Mouse (Mus musculus) hindbrain, embryonic 16.5 days (tissue): ENCODE measurements around the gene Pycr2. TPM values are rescaled to one million over a fixed set of nuclear protein-coding genes. Genes with fewer than 3 reads are reported as not detected.
"Not testable (repeated sequence)": the region's sequence is repeated elsewhere in the genome, so short reads cannot be mapped to it uniquely, and the experiment has no call there.

Experiments used
- ATAC-seq: fragments of 200-750 bp; cut with Nextera tagmentation; 2 replicates; pipeline ENCODE4 v1.8.0; 2017; ENCODE audit warnings: moderate TSS enrichment, moderate library complexity
- H3K27ac ChIP-seq: fragments of 300-500 bp; sonication (generic); 2 replicates; pipeline ENCODE4 v1.5.1; 2014; ENCODE audit warnings: low read depth, mild to moderate bottlenecking, control low read depth, low read length, moderate library complexity
- H3K27me3 ChIP-seq: fragments of 300-500 bp; sonication (generic); replicated peaks from 2 replicates; pipeline ENCODE4 v1.6.1; 2014; ENCODE audit warnings: low read length; ENCODE audit not compliant: control insufficient read depth, insufficient read depth
- H3K36me3 ChIP-seq: fragments of 300-500 bp; sonication (generic); 2 replicates; pipeline ENCODE4 v1.6.1; 2014; ENCODE audit warnings: mild to moderate bottlenecking, low read length, moderate library complexity, mixed read lengths; ENCODE audit not compliant: control insufficient read depth, insufficient read depth
- H3K4me1 ChIP-seq: fragments of 300-500 bp; sonication (generic); 2 replicates; pipeline ENCODE4 v1.6.1; 2014; ENCODE audit warnings: low read depth, low read length; ENCODE audit not compliant: control insufficient read depth, insufficient read depth
- H3K4me2 ChIP-seq: fragments of 300-500 bp; sonication (generic); 2 replicates; pipeline ENCODE4 v1.6.1; 2014; ENCODE audit warnings: mild to moderate bottlenecking, low read length, control low read depth, moderate library complexity
- H3K4me3 ChIP-seq: fragments of 300-500 bp; sonication (generic); 2 replicates; pipeline ENCODE4 v1.5.1; 2014; ENCODE audit warnings: mild to moderate bottlenecking, low read length, control low read depth, moderate library complexity
- H3K9ac ChIP-seq: fragments of 300-500 bp; sonication (generic); 2 replicates; pipeline ENCODE4 v1.6.1; 2014; ENCODE audit warnings: low read depth, mild to moderate bottlenecking, control low read depth, low read length, moderate library complexity
- H3K9me3 ChIP-seq: fragments of 300-500 bp; sonication (generic); 2 replicates; pipeline ENCODE4 v1.6.1; 2014; ENCODE audit warnings: mild to moderate bottlenecking, low read length, moderate library complexity; ENCODE audit not compliant: control insufficient read depth
- WGBS: fragments of 180-500 bp; shearing (Covaris S2); extraction: QIAGEN DNeasy Blood & Tissue Kit; methylation state at CpG from one replicate; pipeline ENCODE4 v1.1.7; 2014; 5-methylcytosine and 5-hydroxymethylcytosine counted together
- polyA plus RNA-seq: library from polyadenylated mRNA; unstranded; fragments of >200 nt; fragmentation: Nextera tagmentation; extraction: Ambion mirVana; gene quantifications from 2 replicates; pipeline ENCODE4 v1.2.1, GENCODE M21; 2015

Gene Pycr2
- polyA plus RNA-seq, 1 experiment from 2014 or later, result 74.6 TPM

DNA sequence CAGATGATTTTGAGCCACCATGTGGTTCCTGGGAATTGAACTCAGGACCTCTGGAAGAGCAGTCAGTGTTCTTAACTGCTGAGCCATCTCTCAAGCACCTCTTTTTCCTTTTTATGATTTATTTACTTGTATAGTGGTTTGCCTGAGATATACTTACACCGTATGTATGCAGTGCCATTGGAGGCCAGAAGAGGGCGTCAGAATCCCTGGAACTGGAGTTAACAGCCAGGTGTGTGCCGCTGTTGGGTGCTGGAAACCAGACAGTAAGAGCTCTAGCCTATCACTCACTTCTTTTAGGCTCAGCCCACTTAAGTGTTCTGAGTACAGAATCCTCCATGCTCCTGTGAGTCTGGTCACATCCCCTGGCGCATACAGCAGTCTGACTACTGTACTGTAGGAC is 26.6 kb upstream of the Pycr2 start:
- Histone ChIP-seq H3K9me3 (no peaks in the 10 kb centered on the region), H3K4me1 (no peaks in the 10 kb centered on the region), H3K27me3 (no peaks in the 10 kb centered on the region), H3K36me3 (no peaks in the 10 kb centered on the region), H3K27ac (no peak overlapping the region), H3K4me2 (no peak overlapping the region), H3K4me3 (no peak overlapping the region), H3K9ac (no peak overlapping the region)
- WGBS, result 80% methylated on average over 4 of the region's 4 CpGs
- no peak for ATAC-seq

GRCm38 (mm10) chr1:180881768-180882167 is 22.3 kb upstream of the Pycr2 start:
- no peaks in the 10 kb centered on the region for H3K27me3 ChIP-seq
- 68% methylated on average over 3 of the region's 3 CpGs for WGBS
- H3K9me3 ChIP-seq, result no peaks in the 10 kb centered on the region
- no peaks in the 10 kb centered on the region for H3K36me3 ChIP-seq
- ATAC-seq, result no peak
- H3K4me3 ChIP-seq, result no peak overlapping the region
- H3K9ac ChIP-seq, result no peak overlapping the region
- H3K27ac ChIP-seq, result no peak overlapping the region
- H3K4me2 ChIP-seq, result no peak overlapping the region
- no peaks in the 10 kb centered on the region for H3K4me1 ChIP-seq

- H3K4me3 ChIP-seq, result no peak overlapping the region
- WGBS, result 32% methylated on average over 7 of the region's 7 CpGs
- ATAC-seq, result no peak
These were observed 20.4 kb upstream of the Pycr2 start for GRCm38 (mm10) chr1:180883731-180884130.

DNA sequence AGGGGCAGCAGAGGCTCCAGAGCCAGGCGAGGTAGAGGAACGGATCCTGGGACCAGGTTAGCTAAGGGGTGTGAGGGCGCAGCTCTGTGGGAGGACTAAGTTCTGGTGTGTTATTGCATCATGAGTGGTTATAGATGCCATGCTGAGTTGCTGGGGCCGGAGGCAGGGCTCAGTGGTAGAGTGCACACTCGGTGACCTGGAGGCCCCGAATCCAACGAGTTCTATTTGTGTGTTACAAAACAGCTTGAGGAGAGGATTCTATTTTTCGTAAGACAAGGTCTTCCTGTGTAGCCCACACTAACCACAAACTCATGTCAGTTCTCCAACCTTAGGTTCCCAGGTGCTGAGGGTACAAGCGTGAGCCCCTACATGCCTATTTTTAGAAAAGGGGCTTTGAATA is 19.6 kb upstream of the Pycr2 start:
- 81% methylated on average over 9 of the region's 9 CpGs for WGBS
- Histone ChIP-seq H3K27ac (no peak overlapping the region), H3K9ac (no peak overlapping the region), H3K4me1 (no peaks in the 10 kb centered on the region), H3K27me3 (no peaks in the 10 kb centered on the region), H3K9me3 (no peaks in the 10 kb centered on the region), H3K4me3 (no peak overlapping the region), H3K4me2 (no peak overlapping the region), H3K36me3 (no peaks in the 10 kb centered on the region)
- ATAC-seq, result no peak

More at GRCm38 (mm10) chr1:180883731-180884130, 20.4 kb upstream of the Pycr2 start:
- Histone ChIP-seq H3K36me3 (no peaks in the 10 kb centered on the region), H3K9me3 (no peaks in the 10 kb centered on the region), H3K27me3 (no peaks in the 10 kb centered on the region), H3K4me2 (no peak overlapping the region), H3K4me1 (no peaks in the 10 kb centered on the region), H3K27ac (no peak overlapping the region), H3K9ac (no peak overlapping the region)

DNA sequence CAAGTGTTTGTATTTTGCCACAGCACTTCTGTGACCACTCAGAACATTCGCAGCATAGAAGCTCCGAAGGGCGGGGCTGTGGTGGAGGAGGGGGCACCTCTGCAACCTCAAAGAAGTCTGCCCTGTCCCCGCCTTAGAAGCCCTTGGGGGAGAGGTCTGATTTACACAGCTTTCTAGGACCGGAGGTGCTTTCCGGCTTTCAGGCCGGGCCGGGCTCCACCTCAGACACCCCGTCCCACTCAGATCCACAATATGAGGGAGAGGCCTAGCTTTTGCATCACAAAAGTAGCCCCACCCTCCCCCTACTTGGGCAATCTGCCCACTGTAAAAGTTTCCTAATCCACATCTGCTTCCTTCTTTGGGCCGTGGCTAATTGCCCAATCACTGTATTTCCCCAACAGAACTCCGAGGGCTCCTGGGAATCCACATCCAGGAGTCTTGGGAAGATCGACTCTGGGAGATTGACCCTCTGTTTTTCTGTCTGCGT is 15.5 kb upstream of the Pycr2 start:
- Histone ChIP-seq H3K27me3 (peaks cover 6% of the 10 kb centered on the region), H3K9me3 (no peaks in the 10 kb centered on the region), H3K4me3 (no peak overlapping the region), H3K4me1 (no peaks in the 10 kb centered on the region), H3K4me2 (peak overlapping the region; percentile 1), H3K9ac (no peak overlapping the region), H3K27ac (no peak overlapping the region), H3K36me3 (no peaks in the 10 kb centered on the region)
- 4% methylated on average over 13 of the region's 13 CpGs for WGBS
- ATAC-seq, result 0 out of 2 replicates have a peak, but pooled peaks have one; percentile 40

GRCm38 (mm10) chr1:180889172-180889571 is 14.9 kb upstream of the Pycr2 start:
- WGBS, result 45% methylated on average over 7 of the region's 7 CpGs
- Histone ChIP-seq H3K27me3 (peaks cover 6% of the 10 kb centered on the region), H3K27ac (no peak overlapping the region), H3K4me2 (no peak overlapping the region), H3K9me3 (no peaks in the 10 kb centered on the region), H3K4me1 (no peaks in the 10 kb centered on the region), H3K36me3 (no peaks in the 10 kb centered on the region), H3K9ac (no peak overlapping the region), H3K4me3 (no peak overlapping the region)
- no peak for ATAC-seq

- no peaks in the 10 kb centered on the region for H3K9me3 ChIP-seq
- H3K9ac ChIP-seq, result no peak overlapping the region
- 44% methylated on average over 6 of the region's 6 CpGs for WGBS
- no peak overlapping the region for H3K4me3 ChIP-seq
- no peak for ATAC-seq
- H3K36me3 ChIP-seq, result no peaks in the 10 kb centered on the region
- H3K27me3 ChIP-seq, result peaks cover 6% of the 10 kb centered on the region
- H3K4me1 ChIP-seq, result no peaks in the 10 kb centered on the region
- no peak overlapping the region for H3K27ac ChIP-seq
- H3K4me2 ChIP-seq, result no peak overlapping the region
These were observed 14.3 kb upstream of the Pycr2 start for GRCm38 (mm10) chr1:180889841-180890240.

GRCm38 (mm10) chr1:180892808-180893207 is 11.3 kb upstream of the Pycr2 start, which contains the start of gene Lefty2:
Gene Lefty2 (plus strand): TSS chr1:180893108.
- peaks cover 11% of the 10 kb centered on the region for H3K27me3 ChIP-seq
- no peak within 1 kb of the TSS for H3K27ac ChIP-seq
- no peak within 1 kb of the TSS for H3K9ac ChIP-seq
- H3K4me3 ChIP-seq, result no peak within 1 kb of the TSS
- ATAC-seq, result no peak
- H3K36me3 ChIP-seq, result no peaks in the 10 kb centered on the region
- no peaks in the 10 kb centered on the region for H3K4me1 ChIP-seq
- no peak within 1 kb of the TSS; the same call in 1 of the 2 replicates for H3K4me2 ChIP-seq
- H3K9me3 ChIP-seq, result no peaks in the 10 kb centered on the region
- WGBS, result 65% methylated on average over 10 of the region's 10 CpGs

GRCm38 (mm10) chr1:180894088-180894987 is 9.8 kb upstream of the Pycr2 start:
- H3K9ac ChIP-seq, result not testable (repeated sequence)
- peak; percentile 58; the same call in 1 of the 2 replicates for ATAC-seq
- 8% methylated on average over 38 of the region's 51 CpGs for WGBS

More at GRCm38 (mm10) chr1:180894088-180894987, 9.8 kb upstream of the Pycr2 start:
- H3K9me3 ChIP-seq, H3K4me1 ChIP-seq, H3K27ac ChIP-seq, H3K36me3 ChIP-seq: not testable (repeated sequence)
- Histone ChIP-seq H3K4me2 (peak overlapping the region; percentile 43), H3K27me3 (peaks cover 11% of the 10 kb centered on the region), H3K4me3 (peak overlapping the region; percentile 25)
